Mouse (Mus musculus): ENCODE data around the gene Nrf1. TPM values are rescaled to one million over a fixed set of nuclear protein-coding genes. Genes with fewer than 3 reads are reported as not detected.

Gene Nrf1
- polyA plus RNA-seq, 1 experiment from 2014 or later: 43.5 TPM

- H3K4me1 ChIP-seq (replicated peaks): peaks cover 10% of the 10 kb centered on the region; the same call in 1 of the 2 replicates
- H3K9ac ChIP-seq: no peak overlapping the region
These were observed 37.6 kb downstream of the Nrf1 start for GRCm38 (mm10) chr6:30085351-30085750.

GRCm38 (mm10) chr6:30091221-30091620, 43.4 kb downstream of the Nrf1 start:
- no peak overlapping the region for H3K4me2 ChIP-seq
- ATAC-seq (ENCODE audit: low FRiP score): no peak
- H3K27ac ChIP-seq: no peak overlapping the region
- no peak overlapping the region for H3K4me3 ChIP-seq
- H3K36me3 ChIP-seq: peaks cover 29% of the 10 kb centered on the region
- H3K4me1 ChIP-seq (replicated peaks): no peaks in the 10 kb centered on the region
- H3K9ac ChIP-seq: no peak overlapping the region
- WGBS: 83% methylated on average over 4 of the region's 4 CpGs
- no peaks in the 10 kb centered on the region for H3K9me3 ChIP-seq
- H3K27me3 ChIP-seq: no peaks in the 10 kb centered on the region

More at GRCm38 (mm10) chr6:30085351-30085750, 37.6 kb downstream of the Nrf1 start:
- no peaks in the 10 kb centered on the region for H3K27me3 ChIP-seq
- no peaks in the 10 kb centered on the region for H3K9me3 ChIP-seq
- H3K4me3 ChIP-seq: no peak overlapping the region
- ATAC-seq (ENCODE audit: low FRiP score): no peak
- H3K36me3 ChIP-seq: peaks cover 5% of the 10 kb centered on the region
- WGBS: 51% methylated on average over 2 of the region's 2 CpGs
- no peak overlapping the region for H3K4me2 ChIP-seq
- H3K27ac ChIP-seq: no peak overlapping the region

- ATAC-seq (ENCODE audit: low FRiP score): no peak
- no peak overlapping the region for H3K4me3 ChIP-seq
- no peaks in the 10 kb centered on the region for H3K4me1 ChIP-seq (replicated peaks)
- no peak overlapping the region for H3K27ac ChIP-seq
- no peaks in the 10 kb centered on the region for H3K27me3 ChIP-seq
- H3K9me3 ChIP-seq: no peaks in the 10 kb centered on the region
- 96% methylated on average over 6 of the region's 6 CpGs for WGBS
- H3K9ac ChIP-seq: no peak overlapping the region
- no peak overlapping the region for H3K4me2 ChIP-seq
- peaks cover 43% of the 10 kb centered on the region for H3K36me3 ChIP-seq
These were observed 45.0 kb downstream of the Nrf1 start for GRCm38 (mm10) chr6:30092816-30093215.

GRCm38 (mm10) chr6:30101773-30102415, 54.1 kb downstream of the Nrf1 start:
- Histone ChIP-seq H3K27me3 (no peaks in the 10 kb centered on the region), H3K9me3 (no peaks in the 10 kb centered on the region), H3K36me3 (peaks cover 64% of the 10 kb centered on the region), H3K4me3 (no peak overlapping the region), H3K27ac (no peak overlapping the region), H3K4me2 (no peak overlapping the region), H3K4me1 (replicated peaks) (no peaks in the 10 kb centered on the region), H3K9ac (no peak overlapping the region)
- no peak for ATAC-seq (ENCODE audit: low FRiP score)
- 82% methylated on average over 12 of the region's 12 CpGs for WGBS

- Histone ChIP-seq H3K4me2 (no peak overlapping the region), H3K27ac (no peak overlapping the region), H3K9ac (no peak overlapping the region), H3K36me3 (peaks cover 55% of the 10 kb centered on the region), H3K4me1 (replicated peaks) (no peaks in the 10 kb centered on the region), H3K4me3 (no peak overlapping the region), H3K9me3 (no peaks in the 10 kb centered on the region), H3K27me3 (no peaks in the 10 kb centered on the region)
- WGBS: 86% methylated on average over 2 of the region's 2 CpGs
- ATAC-seq (ENCODE audit: low FRiP score): no peak
These were observed 58.3 kb downstream of the Nrf1 start for GRCm38 (mm10) chr6:30106091-30106490.

GRCm38 (mm10) chr6:30107456-30107855, 59.7 kb downstream of the Nrf1 start:
- Histone ChIP-seq H3K9ac (no peak overlapping the region), H3K36me3 (peaks cover 54% of the 10 kb centered on the region), H3K4me1 (replicated peaks) (no peaks in the 10 kb centered on the region), H3K27ac (no peak overlapping the region), H3K4me2 (no peak overlapping the region), H3K27me3 (no peaks in the 10 kb centered on the region), H3K9me3 (0 out of 2 replicates have a peak, but pooled peaks cover 2% of the 10 kb centered on the region), H3K4me3 (no peak overlapping the region)
- ATAC-seq (ENCODE audit: low FRiP score): no peak
- 91% methylated on average over 2 of the region's 2 CpGs for WGBS

- Histone ChIP-seq H3K4me1 (replicated peaks) (no peaks in the 10 kb centered on the region), H3K9ac (no peak overlapping the region), H3K9me3 (0 out of 2 replicates have a peak, but pooled peaks cover 2% of the 10 kb centered on the region), H3K27me3 (no peaks in the 10 kb centered on the region), H3K27ac (no peak overlapping the region), H3K4me2 (no peak overlapping the region), H3K4me3 (no peak overlapping the region), H3K36me3 (peaks cover 50% of the 10 kb centered on the region)
- 89% methylated on average over 10 of the region's 10 CpGs for WGBS
- no peak for ATAC-seq (ENCODE audit: low FRiP score)
These were observed 62.2 kb downstream of the Nrf1 start for GRCm38 (mm10) chr6:30109820-30110502.

- WGBS: 96% methylated on average over 4 of the region's 4 CpGs
- peaks cover 60% of the 10 kb centered on the region for H3K36me3 ChIP-seq
- ATAC-seq (ENCODE audit: low FRiP score): no peak
- 0 out of 2 replicates have a peak, but pooled peaks cover 2% of the 10 kb centered on the region for H3K9me3 ChIP-seq
- H3K9ac ChIP-seq: no peak overlapping the region
- H3K4me3 ChIP-seq: no peak overlapping the region
- H3K4me1 ChIP-seq (replicated peaks): no peaks in the 10 kb centered on the region
- H3K27ac ChIP-seq: no peak overlapping the region
- H3K4me2 ChIP-seq: no peak overlapping the region
- H3K27me3 ChIP-seq: no peaks in the 10 kb centered on the region
These were observed 64.8 kb downstream of the Nrf1 start for GRCm38 (mm10) chr6:30112349-30113132.

- H3K9me3 ChIP-seq: 0 out of 2 replicates have a peak, but pooled peaks cover 2% of the 10 kb centered on the region
- H3K9ac ChIP-seq: no peak overlapping the region
- H3K27me3 ChIP-seq: no peaks in the 10 kb centered on the region
- no peak overlapping the region for H3K4me3 ChIP-seq
- peaks cover 75% of the 10 kb centered on the region for H3K36me3 ChIP-seq
- H3K4me1 ChIP-seq (replicated peaks): no peaks in the 10 kb centered on the region
- no peak for ATAC-seq (ENCODE audit: low FRiP score)
- no peak overlapping the region for H3K4me2 ChIP-seq
- 92% methylated on average over 2 of the region's 2 CpGs for WGBS
- H3K27ac ChIP-seq: no peak overlapping the region
These were observed 66.3 kb downstream of the Nrf1 start for GRCm38 (mm10) chr6:30114101-30114500.

GRCm38 (mm10) chr6:30121152-30121551, 73.4 kb downstream of the Nrf1 start:
- H3K27ac ChIP-seq: no peak overlapping the region
- H3K9me3 ChIP-seq: no peaks in the 10 kb centered on the region
- no peak overlapping the region for H3K9ac ChIP-seq
- no peaks in the 10 kb centered on the region for H3K27me3 ChIP-seq
- H3K36me3 ChIP-seq: peaks cover 56% of the 10 kb centered on the region
- H3K4me1 ChIP-seq (replicated peaks): no peaks in the 10 kb centered on the region
- WGBS: 74% methylated on average over 2 of the region's 2 CpGs
- no peak for ATAC-seq (ENCODE audit: low FRiP score)
- no peak overlapping the region for H3K4me3 ChIP-seq
- no peak overlapping the region for H3K4me2 ChIP-seq

- Histone ChIP-seq H3K9ac (no peak overlapping the region), H3K27me3 (no peaks in the 10 kb centered on the region), H3K4me1 (replicated peaks) (no peaks in the 10 kb centered on the region), H3K27ac (no peak overlapping the region), H3K4me2 (no peak overlapping the region), H3K9me3 (no peaks in the 10 kb centered on the region), H3K4me3 (no peak overlapping the region), H3K36me3 (peaks cover 55% of the 10 kb centered on the region)
- WGBS: 88% methylated on average over 1 of the region's 1 CpGs
- no peak for ATAC-seq (ENCODE audit: low FRiP score)
These were observed 73.8 kb downstream of the Nrf1 start for GRCm38 (mm10) chr6:30121600-30121999.

- no peaks in the 10 kb centered on the region for H3K4me1 ChIP-seq (replicated peaks)
- H3K27me3 ChIP-seq: no peaks in the 10 kb centered on the region
- no peak overlapping the region for H3K4me2 ChIP-seq
- H3K36me3 ChIP-seq: peaks cover 56% of the 10 kb centered on the region
- no peaks in the 10 kb centered on the region for H3K9me3 ChIP-seq
- H3K27ac ChIP-seq: no peak overlapping the region
- WGBS: 92% methylated on average over 1 of the region's 1 CpGs
- ATAC-seq (ENCODE audit: low FRiP score): no peak
- H3K4me3 ChIP-seq: no peak overlapping the region
- H3K9ac ChIP-seq: no peak overlapping the region
These were observed 75.6 kb downstream of the Nrf1 start for GRCm38 (mm10) chr6:30123391-30123790.
